Mouse (Mus musculus) gastrocnemius, postnatal 36 days (tissue): ENCODE data around the gene Ophn1. TPM values are rescaled to one million over a fixed set of nuclear protein-coding genes. Genes with fewer than 3 reads are reported as not detected.

Source experiments
- DNase-seq, 2 experiments: peaks; one replicate each; pipeline ENCODE4 v3.0.0; 2022
- intact Hi-C: fragments of 180-260 bp; cut with DNase I; formaldehyde crosslinking; loops from one replicate; pipeline ENCODE4 v1.15.1; 2025
- microRNA-seq, 2 experiments: library from miRNA; unstranded; fragments of <30 nt; microRNA quantifications; one replicate each; pipeline ENCODE4 v1.2.0; 2021
- total RNA-seq, 2 experiments: library from RNA; stranded (reverse); gene quantifications; 2 replicates each; pipeline ENCODE4 v1.2.3; 2021

The Ophn1 gene
- total RNA-seq, 2 experiments from 2014 or later, result 3.7 to 3.9 TPM

DNA sequence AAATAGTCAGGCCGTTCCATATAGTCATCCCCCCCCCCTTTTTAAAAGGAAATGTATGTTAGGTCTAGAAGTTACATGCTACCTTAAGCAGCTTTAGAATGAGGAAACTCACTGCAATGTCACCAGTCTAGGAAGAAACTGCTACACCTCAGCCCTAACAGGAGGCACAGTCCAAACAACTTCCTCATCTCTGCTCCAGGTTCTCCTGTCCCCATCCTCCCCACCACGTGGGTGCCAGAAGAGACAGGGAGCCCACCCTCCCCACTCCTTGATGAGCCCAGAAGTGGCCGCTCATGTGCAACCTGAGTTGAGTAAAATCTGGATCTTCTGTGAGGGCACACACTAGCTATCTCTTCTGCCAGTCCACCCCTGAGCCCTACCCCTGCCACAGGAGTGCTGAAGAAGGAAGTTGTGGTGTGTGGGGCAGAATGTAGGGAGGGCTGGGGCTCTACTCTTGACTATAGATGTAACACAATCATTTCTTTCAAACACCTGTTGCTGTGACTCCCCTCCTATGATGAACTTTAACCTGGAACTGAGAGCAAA lies 376.4 kb downstream of the Ophn1 start:
- DNase-seq, result no peak
- intact Hi-C loops, result no loop called here

Small RNA genes lying within 50 kb of the gene (microRNA-seq; reads per million reads assigned to microRNA genes)
- gene Gm27554, result 0 reads per million in 2 experiments

Other genes starting within 250 kb of the Ophn1 start
- gene Yipf6, start 45.3 kb upstream of the Ophn1 start, total RNA-seq, result 1 to 10 TPM; 8.7 to 9.0 TPM
- gene Stard8, start 112.2 kb upstream of the Ophn1 start, total RNA-seq, result 10 to 100 TPM; 13.3 to 13.5 TPM
- gene Efnb1, start 245.1 kb upstream of the Ophn1 start, total RNA-seq, result 1 to 10 TPM; 4.5 to 5.8 TPM